Mouse (Mus musculus) stomach, embryonic 14.5 days (tissue): ENCODE results near the gene Cbx7. TPM values are rescaled to one million over a fixed set of nuclear protein-coding genes. Genes with fewer than 3 reads are reported as not detected.

Experiments
- ATAC-seq: fragments of 200-750 bp; cut with Nextera tagmentation; 2 replicates; pipeline ENCODE4 v1.8.0; 2017; ENCODE audit warnings: low read depth, moderate TSS enrichment; ENCODE audit not compliant: insufficient number of reproducible peaks, insufficient read depth, low FRiP score
- H3K27ac ChIP-seq: fragments of 300-500 bp; sonication (generic); 2 replicates; pipeline ENCODE4 v1.5.1; 2014; ENCODE audit warnings: mild to moderate bottlenecking, low read length, moderate library complexity, mixed read lengths
- H3K27me3 ChIP-seq: fragments of 300-500 bp; sonication (generic); 2 replicates; pipeline ENCODE4 v1.6.1; 2014; ENCODE audit warnings: low read length, control low read depth, mixed read lengths; ENCODE audit not compliant: control insufficient read depth, insufficient read depth
- H3K36me3 ChIP-seq: fragments of 300-500 bp; sonication (generic); 2 replicates; pipeline ENCODE4 v1.6.1; 2014; ENCODE audit warnings: mild to moderate bottlenecking, control low read depth, low read length, moderate library complexity, mixed read lengths; ENCODE audit not compliant: control insufficient read depth, insufficient read depth
- H3K4me1 ChIP-seq: fragments of 300-500 bp; sonication (generic); 2 replicates; pipeline ENCODE4 v1.6.1; 2014; ENCODE audit warnings: low read length, control low read depth, mixed read lengths; ENCODE audit not compliant: control insufficient read depth, insufficient read depth
- H3K4me2 ChIP-seq: fragments of 300-500 bp; sonication (generic); replicated peaks from 2 replicates; pipeline ENCODE4 v1.6.1; 2014; ENCODE audit warnings: low read depth, low read length, control low read depth
- H3K4me3 ChIP-seq: fragments of 300-500 bp; sonication (generic); 2 replicates; pipeline ENCODE4 v1.5.1; 2014; ENCODE audit warnings: low read depth, low read length, control low read depth
- H3K9ac ChIP-seq: fragments of 300-500 bp; sonication (generic); replicated peaks from 2 replicates; pipeline ENCODE4 v1.6.1; 2014; ENCODE audit warnings: low read depth, mild to moderate bottlenecking, control low read depth, low read length, moderate library complexity, mixed read lengths
- H3K9me3 ChIP-seq: fragments of 300-500 bp; sonication (generic); 2 replicates; pipeline ENCODE4 v1.6.1; 2016; ENCODE audit warnings: low read depth, low read length, control low read depth; ENCODE audit not compliant: control insufficient read depth
- whole genome bisulfite sequencing: fragments of 180-500 bp; shearing (Covaris S2); extraction: QIAGEN DNeasy Blood & Tissue Kit; methylation state at CpG from one replicate; pipeline ENCODE4 v1.1.7; 2014; 5-methylcytosine and 5-hydroxymethylcytosine counted together
- polyA plus RNA-seq: library from polyadenylated mRNA; unstranded; fragments of >200 nt; fragmentation: Nextera tagmentation; extraction: Ambion mirVana; gene quantifications from 2 replicates; pipeline ENCODE4 v1.2.1, GENCODE M21; 2014

Cbx7 gene
- polyA plus RNA-seq, 1 experiment from 2014 or later = 5.8 TPM

DNA sequence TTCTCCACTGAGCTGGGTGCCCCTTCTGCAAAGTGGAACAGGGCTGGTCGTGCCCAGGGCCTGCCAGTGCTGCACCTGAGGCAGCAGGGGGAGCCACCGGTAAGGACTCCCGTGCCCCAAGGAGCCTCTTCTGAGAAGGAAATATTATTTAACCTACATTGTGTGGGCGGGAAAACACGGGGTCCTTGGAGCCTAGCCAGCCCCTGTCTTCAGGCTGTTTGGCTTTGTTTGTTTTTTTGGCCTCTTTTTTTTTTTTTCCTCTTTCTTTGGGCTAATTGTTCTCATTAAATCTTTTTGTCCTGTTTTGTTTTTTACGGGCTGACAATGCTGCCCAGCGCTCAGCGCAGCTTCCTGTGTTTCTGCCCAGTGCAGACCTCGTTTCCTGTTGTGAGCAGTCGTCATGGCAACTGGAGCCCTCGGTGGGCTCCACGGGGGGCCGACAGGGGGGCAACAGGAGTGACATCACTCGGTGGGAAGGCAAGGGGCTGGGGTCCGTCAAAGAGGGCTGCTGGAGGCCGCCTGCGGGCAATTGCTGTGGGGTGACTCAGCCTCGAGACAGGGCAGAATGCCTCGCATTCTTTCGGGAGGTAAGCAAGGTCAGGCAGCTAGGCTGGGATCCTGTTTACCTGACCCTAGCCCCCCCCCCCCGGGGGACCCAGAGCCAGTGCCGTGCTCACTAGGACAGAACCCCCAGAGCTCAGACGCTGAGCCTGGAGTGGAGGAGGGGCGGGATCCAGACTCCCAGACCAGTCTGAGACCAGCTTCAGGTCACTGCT is 20.5 kb downstream of the Cbx7 start:
- peak overlapping the region; percentile 44 for H3K27ac ChIP-seq
- H3K27me3 ChIP-seq = no peaks in the 10 kb centered on the region
- H3K36me3 ChIP-seq = no peaks in the 10 kb centered on the region
- H3K4me3 ChIP-seq = peak overlapping the region; percentile 18; the same call in 1 of the 2 replicates
- peak overlapping the region; percentile 28 for H3K9ac ChIP-seq
- H3K4me1 ChIP-seq = peaks cover 26% of the 10 kb centered on the region
- WGBS = under 1% methylated on average over 24 of the region's 24 CpGs
- peak overlapping the region; percentile 66 for H3K4me2 ChIP-seq
- peak; percentile 56; the same call in 1 of the 2 replicates for ATAC-seq
- H3K9me3 ChIP-seq = no peaks in the 10 kb centered on the region

DNA sequence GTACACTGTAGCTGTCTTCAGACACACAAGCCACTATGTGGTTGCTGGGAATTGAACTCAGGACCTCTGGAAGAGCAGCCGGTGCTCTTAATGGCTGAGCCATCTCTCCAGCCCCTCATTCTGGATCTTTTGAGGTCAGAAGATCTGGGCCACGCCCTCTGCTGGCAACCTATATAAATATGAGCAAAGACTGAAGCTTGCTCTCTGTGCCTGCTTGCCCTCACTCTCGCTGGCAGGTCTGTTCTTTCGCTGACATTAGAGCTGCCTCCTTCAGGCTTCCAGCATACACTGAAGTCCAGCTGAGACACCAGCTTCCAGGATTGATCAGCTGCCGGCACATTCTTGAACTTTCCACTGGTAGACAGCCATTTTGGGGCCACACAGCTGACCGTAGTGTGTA is 23.2 kb downstream of the Cbx7 start:
- Histone ChIP-seq H3K36me3 (no peaks in the 10 kb centered on the region), H3K4me1 (peaks cover 24% of the 10 kb centered on the region), H3K4me3 (no peak overlapping the region), H3K4me2 (no peak overlapping the region), H3K27me3 (no peaks in the 10 kb centered on the region), H3K27ac (no peak overlapping the region), H3K9me3 (no peaks in the 10 kb centered on the region; the same call in 1 of the 2 replicates), H3K9ac (no peak overlapping the region)
- ATAC-seq = no peak
- WGBS = 62% methylated on average over 6 of the region's 6 CpGs

DNA sequence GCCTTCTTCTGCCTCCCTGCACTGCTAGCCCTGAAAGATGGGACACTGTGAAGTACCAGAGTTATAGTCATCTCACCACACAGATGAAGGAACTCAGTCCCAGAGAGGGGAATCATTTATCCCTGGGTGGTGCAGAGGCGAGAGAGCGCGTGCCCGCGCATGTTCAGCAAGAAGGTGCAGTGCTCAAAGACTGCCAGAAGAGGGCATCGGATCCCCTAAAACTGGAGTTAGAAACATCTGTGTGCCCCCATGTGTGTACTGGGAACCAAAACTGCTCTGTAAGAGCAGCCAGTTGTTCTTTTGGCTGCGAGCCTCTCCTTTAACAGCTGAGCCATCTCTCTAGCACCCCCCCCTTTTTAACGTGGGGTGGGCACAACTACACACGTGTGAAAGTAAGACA is 24.1 kb downstream of the Cbx7 start:
- WGBS = 68% methylated on average over 9 of the region's 9 CpGs
- H3K9ac ChIP-seq = no peak overlapping the region
- H3K4me1 ChIP-seq = peaks cover 24% of the 10 kb centered on the region
- H3K9me3 ChIP-seq = no peaks in the 10 kb centered on the region; the same call in 1 of the 2 replicates
- H3K4me3 ChIP-seq = no peak overlapping the region
- H3K27me3 ChIP-seq = no peaks in the 10 kb centered on the region
- H3K4me2 ChIP-seq = no peak overlapping the region
- no peaks in the 10 kb centered on the region for H3K36me3 ChIP-seq
- H3K27ac ChIP-seq = no peak overlapping the region
- no peak for ATAC-seq

DNA sequence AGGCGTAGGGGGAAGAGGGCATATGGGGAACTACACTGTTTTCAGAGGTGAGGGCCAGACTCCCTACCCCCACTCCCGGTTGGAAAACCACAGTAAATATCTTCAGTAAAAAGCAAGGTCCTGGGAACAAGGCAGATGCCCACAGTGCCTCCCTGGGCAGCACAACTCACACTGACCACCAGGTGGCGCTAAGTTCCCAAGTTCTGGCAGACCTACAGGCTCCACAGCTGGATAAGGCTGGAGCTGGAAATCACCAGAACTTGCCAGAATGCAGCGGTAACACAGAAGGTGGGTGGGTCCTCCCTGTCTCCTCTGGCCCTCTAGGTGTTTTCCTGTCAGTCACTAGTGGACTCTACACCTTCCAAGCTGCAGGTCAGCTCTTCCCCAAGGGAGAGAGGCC is 24.9 kb downstream of the Cbx7 start:
- no peaks in the 10 kb centered on the region for H3K36me3 ChIP-seq
- 17% methylated on average over 4 of the region's 4 CpGs for WGBS
- peak; percentile 77; the same call in 1 of the 2 replicates for ATAC-seq
- peaks cover 17% of the 10 kb centered on the region for H3K4me1 ChIP-seq
- H3K9ac ChIP-seq = no peak overlapping the region
- no peak overlapping the region for H3K4me3 ChIP-seq
- no peaks in the 10 kb centered on the region for H3K27me3 ChIP-seq
- H3K4me2 ChIP-seq = no peak overlapping the region
- H3K9me3 ChIP-seq = no peaks in the 10 kb centered on the region; the same call in 1 of the 2 replicates
- no peak overlapping the region for H3K27ac ChIP-seq

DNA sequence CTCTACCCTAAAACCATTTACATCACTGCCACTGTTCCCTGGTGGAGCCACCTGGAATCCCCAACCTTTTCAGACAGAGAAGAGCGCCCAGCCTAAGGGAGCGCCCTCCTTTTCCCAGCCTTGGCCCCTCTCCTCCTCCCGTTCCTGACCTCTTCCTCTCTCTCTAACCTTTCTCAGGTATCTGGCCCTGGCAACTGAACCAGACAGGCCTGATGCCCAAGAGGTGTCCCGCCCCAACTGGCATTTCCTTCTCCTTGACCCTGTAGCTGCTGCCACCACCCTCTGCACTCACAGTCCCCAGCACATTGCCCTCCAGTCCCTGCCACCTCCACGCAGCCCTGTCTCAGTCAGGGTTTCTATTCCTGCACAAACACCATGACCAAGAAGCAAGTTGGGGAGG is 26.0 kb downstream of the Cbx7 start:
- H3K4me3 ChIP-seq = no peak overlapping the region
- 73% methylated on average over 5 of the region's 5 CpGs for WGBS

DNA sequence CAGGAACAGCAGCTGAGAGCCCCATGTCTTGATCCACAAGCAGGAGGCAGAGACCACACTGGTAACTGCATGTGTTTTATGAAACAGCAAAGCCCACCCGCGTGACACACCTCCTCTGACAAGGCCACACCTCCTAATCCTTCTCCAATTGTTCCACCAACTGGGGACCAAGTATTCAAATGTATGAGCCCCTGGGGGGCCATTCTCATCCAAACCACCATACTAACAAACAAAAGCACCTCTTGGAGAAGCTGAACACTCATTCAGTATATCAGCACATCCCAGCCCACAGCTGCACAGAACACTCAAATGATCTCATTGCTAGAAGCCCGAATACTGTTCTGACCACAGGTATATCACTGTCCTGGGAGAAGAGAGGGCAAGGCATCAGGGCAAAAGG is 27.3 kb downstream of the Cbx7 start:
- ATAC-seq = no peak
- 80% methylated on average over 3 of the region's 3 CpGs for WGBS
- Histone ChIP-seq H3K4me1 (no peaks in the 10 kb centered on the region), H3K27ac (no peak overlapping the region), H3K27me3 (no peaks in the 10 kb centered on the region), H3K9me3 (no peaks in the 10 kb centered on the region; the same call in 1 of the 2 replicates), H3K9ac (no peak overlapping the region), H3K4me3 (no peak overlapping the region), H3K4me2 (no peak overlapping the region), H3K36me3 (no peaks in the 10 kb centered on the region)

More for the DNA sequence above, 26.0 kb downstream of the Cbx7 start:
- H3K36me3 ChIP-seq = no peaks in the 10 kb centered on the region
- no peak for ATAC-seq
- H3K27me3 ChIP-seq = no peaks in the 10 kb centered on the region
- peaks cover 6% of the 10 kb centered on the region for H3K4me1 ChIP-seq
- no peak overlapping the region for H3K4me2 ChIP-seq
- H3K9ac ChIP-seq = no peak overlapping the region
- H3K27ac ChIP-seq = no peak overlapping the region
- no peaks in the 10 kb centered on the region; the same call in 1 of the 2 replicates for H3K9me3 ChIP-seq

DNA sequence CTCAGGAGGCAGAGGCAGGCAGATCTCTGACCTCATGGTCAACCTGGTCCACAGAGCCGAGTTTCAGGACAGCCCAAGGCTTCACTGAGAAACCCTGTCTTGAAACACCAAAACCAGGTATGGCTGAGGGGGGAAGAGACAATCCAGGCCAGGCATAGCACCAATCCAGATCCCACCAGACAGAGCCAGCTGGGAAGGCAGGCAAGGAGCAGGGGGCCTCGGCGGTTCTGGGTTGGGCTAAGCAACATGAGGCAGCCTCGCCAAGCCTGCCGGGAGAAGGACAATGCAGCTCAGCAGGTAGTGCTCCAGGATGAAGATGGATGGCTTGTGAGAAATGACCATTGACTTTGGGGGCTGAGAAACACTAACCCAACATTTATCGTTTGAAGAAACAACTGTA is 28.4 kb downstream of the Cbx7 start:
- H3K4me3 ChIP-seq = no peak overlapping the region
- no peaks in the 10 kb centered on the region for H3K27me3 ChIP-seq
- no peak for ATAC-seq
- no peaks in the 10 kb centered on the region for H3K4me1 ChIP-seq
- no peak overlapping the region for H3K27ac ChIP-seq
- no peaks in the 10 kb centered on the region for H3K36me3 ChIP-seq
- no peaks in the 10 kb centered on the region; the same call in 1 of the 2 replicates for H3K9me3 ChIP-seq
- H3K9ac ChIP-seq = no peak overlapping the region
- 84% methylated on average over 6 of the region's 6 CpGs for WGBS
- H3K4me2 ChIP-seq = no peak overlapping the region

DNA sequence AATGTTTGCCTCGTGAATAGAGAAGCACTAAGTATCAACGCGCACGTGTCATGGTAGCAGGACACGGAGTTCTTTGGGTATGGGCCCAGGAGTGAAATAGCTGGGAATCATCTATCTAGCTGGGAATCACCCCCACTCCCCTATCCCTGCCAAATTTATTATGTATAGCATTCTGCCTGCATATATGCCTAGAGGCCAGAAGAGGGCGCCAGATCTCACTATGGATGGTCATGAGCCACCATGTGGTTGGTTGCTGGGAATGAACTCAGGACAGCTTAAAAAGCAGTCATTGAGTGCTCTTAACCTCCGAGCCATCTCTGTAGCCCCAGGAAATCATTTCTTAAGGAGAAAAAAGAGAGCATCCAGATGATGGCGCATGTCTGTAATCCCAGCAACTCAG is 30.0 kb downstream of the Cbx7 start:
- no peaks in the 10 kb centered on the region for H3K4me1 ChIP-seq
- no peak for ATAC-seq
- H3K9me3 ChIP-seq = no peaks in the 10 kb centered on the region; the same call in 1 of the 2 replicates
- no peaks in the 10 kb centered on the region for H3K27me3 ChIP-seq
- H3K27ac ChIP-seq = no peak overlapping the region
- H3K4me3 ChIP-seq = no peak overlapping the region
- no peak overlapping the region for H3K9ac ChIP-seq
- H3K36me3 ChIP-seq = no peaks in the 10 kb centered on the region
- H3K4me2 ChIP-seq = no peak overlapping the region
- 25% methylated on average over 8 of the region's 8 CpGs for WGBS
